Mouse (Mus musculus) hindbrain, embryonic 13.5 days (tissue): ENCODE measurements at regions not wholly inside any gene's neighbourhood (a gene's known extent, or its start where the extent isn't known, plus 50 kb on each side); places are given as distances from the start of the nearest gene placed in this dataset.

ENCODE experiments used
- ATAC-seq: fragments of 200-750 bp; cut with Nextera tagmentation; 2 replicates; pipeline ENCODE4 v1.8.0; 2017; ENCODE audit warnings: moderate TSS enrichment; ENCODE audit not compliant: low FRiP score
- H3K27ac ChIP-seq: fragments of 300-500 bp; sonication (generic); 2 replicates; pipeline ENCODE4 v1.5.1; 2015; ENCODE audit warnings: inconsistent platforms, mild to moderate bottlenecking, moderate library complexity
- H3K27me3 ChIP-seq: fragments of 300-500 bp; sonication (generic); 2 replicates; pipeline ENCODE4 v1.6.1; 2015; ENCODE audit warnings: mild to moderate bottlenecking, inconsistent platforms
- H3K36me3 ChIP-seq: fragments of 300-500 bp; sonication (generic); 2 replicates; pipeline ENCODE4 v1.6.1; 2015; ENCODE audit warnings: mild to moderate bottlenecking, inconsistent platforms
- H3K4me1 ChIP-seq: fragments of 300-500 bp; sonication (generic); replicated peaks from 2 replicates; pipeline ENCODE4 v1.6.1; 2015; ENCODE audit warnings: inconsistent platforms
- H3K4me2 ChIP-seq: fragments of 300-500 bp; sonication (generic); 2 replicates; pipeline ENCODE4 v1.6.1; 2015; ENCODE audit warnings: inconsistent platforms, mild to moderate bottlenecking, moderate library complexity
- H3K4me3 ChIP-seq: fragments of 300-500 bp; sonication (generic); 2 replicates; pipeline ENCODE4 v1.5.1; 2015; ENCODE audit warnings: mild to moderate bottlenecking, inconsistent platforms
- H3K9ac ChIP-seq: fragments of 300-500 bp; sonication (generic); 2 replicates; pipeline ENCODE4 v1.6.1; 2015; ENCODE audit warnings: mild to moderate bottlenecking, inconsistent platforms
- H3K9me3 ChIP-seq: fragments of 300-500 bp; sonication (generic); 2 replicates; pipeline ENCODE4 v1.6.1; 2016; ENCODE audit warnings: inconsistent platforms
- WGBS: fragments of 180-500 bp; shearing (Covaris S2); methylation state at CpG from one replicate; pipeline ENCODE4 v1.1.7; 2015; 5-methylcytosine and 5-hydroxymethylcytosine counted together

DNA sequence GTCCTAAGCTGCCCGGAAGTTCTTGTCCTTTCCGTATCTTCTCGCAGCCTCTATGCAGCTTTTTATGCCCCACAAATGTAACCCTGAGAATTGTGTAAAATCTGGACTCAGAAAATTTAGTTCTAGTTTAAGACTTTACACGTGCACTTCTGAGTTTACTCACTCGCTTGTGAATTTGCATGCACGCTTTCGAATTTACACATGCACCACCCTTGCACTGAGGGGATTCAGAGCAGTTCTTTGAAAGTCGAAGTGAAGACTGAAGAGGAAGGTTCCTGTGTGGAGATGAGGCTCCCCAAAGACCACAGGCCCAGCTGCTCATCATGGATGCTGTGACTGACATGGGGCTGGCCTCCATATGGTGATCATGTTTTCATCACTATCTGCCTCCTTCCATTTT lies 89.2 kb upstream of the Sox5 start:
- Histone ChIP-seq H3K9me3 (no peaks in the 10 kb centered on the region), H3K4me2 (no peak overlapping the region), H3K27ac (no peak overlapping the region), H3K9ac (no peak overlapping the region), H3K4me3 (no peak overlapping the region), H3K27me3 (no peaks in the 10 kb centered on the region), H3K4me1 (peaks cover 6% of the 10 kb centered on the region), H3K36me3 (no peaks in the 10 kb centered on the region)
- ATAC-seq: no peak
- 91% methylated on average over 8 of the region's 8 CpGs for WGBS

DNA sequence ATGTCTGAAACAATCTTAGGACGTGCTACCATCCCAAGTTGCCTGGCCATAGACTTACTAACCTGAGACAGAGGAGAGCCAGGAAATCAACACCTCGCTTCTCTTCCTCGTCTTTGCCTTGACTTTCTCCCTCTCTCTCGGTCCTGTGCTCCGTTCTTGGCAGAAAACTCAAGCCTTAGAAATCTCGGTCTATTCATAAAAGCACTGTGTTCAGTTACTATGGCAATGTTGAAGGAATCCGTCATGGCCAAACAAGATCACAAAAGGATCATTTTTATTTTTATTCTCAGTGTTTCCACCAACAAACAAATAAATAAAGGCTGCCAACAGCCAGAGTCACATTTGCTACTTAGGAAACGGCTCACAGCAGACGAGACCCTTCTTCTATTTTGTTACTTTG lies 85.6 kb upstream of the Sox5 start:
- ATAC-seq: peak; percentile 59; the same call in 1 of the 2 replicates
- Histone ChIP-seq H3K27ac (peak overlapping the region; percentile 69), H3K4me2 (no peak overlapping the region), H3K4me3 (no peak overlapping the region), H3K9me3 (no peaks in the 10 kb centered on the region), H3K27me3 (no peaks in the 10 kb centered on the region), H3K9ac (no peak overlapping the region), H3K36me3 (no peaks in the 10 kb centered on the region), H3K4me1 (peaks cover 6% of the 10 kb centered on the region)
- WGBS: 30% methylated on average over 9 of the region's 9 CpGs

DNA sequence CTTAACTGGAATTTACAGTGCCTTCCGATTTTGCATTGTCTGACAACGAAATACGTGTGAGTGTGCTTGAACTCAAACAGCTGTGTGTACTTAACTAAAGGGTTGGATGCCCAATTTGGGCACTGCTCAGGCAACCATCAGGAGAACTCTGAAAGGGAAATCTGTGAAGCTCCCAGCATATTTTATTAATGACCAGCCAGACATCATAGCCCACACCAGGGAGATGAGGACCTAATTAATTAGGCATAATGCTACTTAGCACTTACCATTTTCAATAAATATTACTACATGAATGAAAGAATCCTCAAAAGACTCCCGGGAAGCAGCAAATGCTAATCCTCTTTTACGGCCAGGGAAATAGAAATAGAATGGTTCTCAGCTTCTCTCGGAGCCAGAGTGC lies 82.2 kb upstream of the Sox5 start:
- WGBS: 70% methylated on average over 6 of the region's 6 CpGs
- no peaks in the 10 kb centered on the region for H3K36me3 ChIP-seq
- no peak for ATAC-seq

DNA sequence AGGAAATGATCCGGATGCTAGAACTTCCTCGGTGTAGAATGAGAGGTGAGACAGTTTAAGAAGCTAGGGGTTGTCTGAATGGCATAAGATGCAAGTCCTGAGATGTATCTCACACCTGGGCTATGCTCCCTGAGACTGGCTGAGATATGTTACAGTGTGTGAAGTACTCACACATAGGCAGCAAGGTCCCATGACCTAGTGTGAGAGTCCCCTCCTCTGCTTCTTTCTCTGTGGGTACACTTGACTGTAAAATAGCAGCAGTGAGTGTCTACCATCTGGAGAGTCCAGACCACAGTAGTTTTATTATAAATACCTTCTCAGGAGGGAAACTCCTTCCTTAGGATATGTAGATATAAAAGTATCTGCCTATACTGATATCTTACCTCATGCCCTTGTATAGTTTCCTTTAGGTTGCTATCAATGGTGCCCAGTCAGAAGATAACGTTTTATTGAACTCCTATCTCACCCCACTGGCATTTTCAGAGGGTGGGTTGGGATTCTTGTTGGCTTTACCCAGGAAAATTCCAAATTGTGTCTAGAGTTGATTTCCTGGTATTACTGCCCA lies 81.7 kb upstream of the Sox5 start:
- 95% methylated on average over 3 of the region's 3 CpGs for WGBS
- Histone ChIP-seq H3K36me3 (no peaks in the 10 kb centered on the region), H3K9me3 (no peaks in the 10 kb centered on the region), H3K4me1 (peaks cover under 1% of the 10 kb centered on the region), H3K4me2 (no peak overlapping the region), H3K9ac (no peak overlapping the region), H3K27me3 (no peaks in the 10 kb centered on the region), H3K27ac (no peak overlapping the region), H3K4me3 (no peak overlapping the region)
- ATAC-seq: no peak

More for the DNA sequence above, 82.2 kb upstream of the Sox5 start:
- Histone ChIP-seq H3K9me3 (no peaks in the 10 kb centered on the region), H3K27ac (no peak overlapping the region), H3K4me1 (peaks cover 3% of the 10 kb centered on the region), H3K4me2 (no peak overlapping the region), H3K27me3 (no peaks in the 10 kb centered on the region), H3K4me3 (no peak overlapping the region), H3K9ac (no peak overlapping the region)

DNA sequence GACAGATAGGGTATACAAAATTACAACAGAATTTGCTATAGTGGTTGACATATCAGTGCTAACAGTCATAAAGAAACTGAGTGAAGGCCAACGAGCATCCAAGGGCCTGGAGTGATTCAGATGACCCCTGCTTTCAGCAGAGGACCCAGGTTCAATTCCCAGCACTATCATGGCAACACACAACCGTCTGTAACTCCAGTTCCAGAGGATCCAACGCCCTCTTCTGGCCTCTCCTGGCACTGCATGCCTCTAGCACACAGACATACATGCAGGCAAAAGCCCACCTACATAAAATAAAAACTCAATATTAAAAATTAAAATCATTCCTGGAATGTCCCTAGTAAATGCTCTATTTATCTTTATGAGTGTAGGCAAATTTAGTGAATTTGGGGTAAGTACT lies 59.7 kb upstream of the Sox5 start:
- H3K27ac ChIP-seq: no peak overlapping the region
- no peaks in the 10 kb centered on the region for H3K9me3 ChIP-seq
- no peak overlapping the region for H3K9ac ChIP-seq
- 73% methylated on average over 3 of the region's 3 CpGs for WGBS
- no peaks in the 10 kb centered on the region for H3K27me3 ChIP-seq
- no peaks in the 10 kb centered on the region for H3K4me1 ChIP-seq
- H3K4me3 ChIP-seq: no peak overlapping the region
- ATAC-seq: no peak
- H3K36me3 ChIP-seq: no peaks in the 10 kb centered on the region
- no peak overlapping the region for H3K4me2 ChIP-seq

DNA sequence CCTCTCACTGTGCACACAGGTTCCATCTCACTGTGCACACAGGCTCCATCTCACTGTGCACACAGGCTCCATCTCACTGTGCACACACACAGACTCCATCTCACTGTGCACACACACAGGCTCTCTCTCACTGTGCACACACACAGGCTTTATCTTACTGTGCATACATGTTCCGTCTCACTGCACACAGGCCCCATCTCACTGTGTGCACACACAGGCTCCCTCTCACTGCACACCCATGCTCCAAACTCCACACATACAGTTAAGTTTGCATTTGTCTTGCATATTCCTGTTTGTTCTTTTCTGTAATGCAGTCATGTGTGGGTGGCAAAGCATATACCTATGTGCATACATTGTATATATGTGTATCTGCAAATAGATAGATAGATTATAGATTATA lies 57.6 kb upstream of the Sox5 start:
- Histone ChIP-seq H3K27ac (no peak overlapping the region), H3K9me3 (no peaks in the 10 kb centered on the region), H3K4me3 (no peak overlapping the region), H3K36me3 (no peaks in the 10 kb centered on the region), H3K27me3 (no peaks in the 10 kb centered on the region), H3K4me1 (peaks cover 7% of the 10 kb centered on the region), H3K4me2 (no peak overlapping the region), H3K9ac (no peak overlapping the region)
- ATAC-seq: no peak
- 97% methylated on average over 1 of the region's 1 CpGs for WGBS

DNA sequence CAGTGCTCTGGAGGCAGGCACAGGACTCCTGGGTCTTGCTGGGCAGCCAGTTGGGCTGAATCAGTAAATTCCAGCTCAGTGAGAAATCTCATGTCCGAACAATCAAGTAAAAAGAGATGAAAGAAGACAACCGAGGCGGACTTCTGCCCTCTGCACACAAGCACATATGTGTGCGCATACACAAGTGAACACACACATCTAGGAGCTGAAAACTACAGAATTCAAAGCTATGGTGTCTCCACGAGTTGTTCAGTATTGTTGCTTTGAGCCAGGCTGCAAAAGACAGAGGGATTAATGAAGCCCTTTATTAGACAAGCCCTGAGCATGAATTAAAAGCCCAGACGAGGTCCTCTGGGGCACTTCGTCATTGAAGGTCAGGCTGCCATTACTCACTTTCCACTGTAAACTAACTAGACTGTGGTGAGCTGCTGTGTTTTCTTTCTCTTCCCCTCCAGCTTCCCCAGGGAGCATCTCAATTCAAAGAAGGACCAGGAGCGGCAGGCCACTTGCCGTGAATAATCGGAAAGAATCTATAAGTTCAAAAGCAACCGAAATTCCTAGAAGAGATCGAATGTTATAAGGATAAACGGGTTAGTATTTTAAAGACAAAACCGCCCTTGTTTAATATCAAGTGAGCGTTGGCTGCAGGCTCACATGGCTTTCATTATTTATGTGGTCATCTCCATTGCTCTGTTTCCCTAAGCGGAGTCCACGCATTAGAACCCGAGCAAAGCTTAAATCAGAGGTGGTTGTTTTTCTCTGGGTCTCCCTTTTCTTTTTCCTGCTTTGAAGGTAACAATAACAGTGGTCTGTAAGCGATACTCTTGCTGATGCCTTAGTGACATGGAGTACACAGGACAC lies 52.8 kb upstream of the Sox5 start:
- H3K4me2 ChIP-seq: peak overlapping the region; percentile 33
- no peak for ATAC-seq
- H3K9me3 ChIP-seq: no peaks in the 10 kb centered on the region
- no peaks in the 10 kb centered on the region for H3K36me3 ChIP-seq
- no peaks in the 10 kb centered on the region for H3K27me3 ChIP-seq
- WGBS: 18% methylated on average over 19 of the region's 19 CpGs
- H3K4me1 ChIP-seq: peaks cover 11% of the 10 kb centered on the region
- H3K27ac ChIP-seq: 0 out of 2 replicates have a peak overlapping the region, but pooled peaks have one; percentile 13
- no peak overlapping the region for H3K4me3 ChIP-seq
- no peak overlapping the region for H3K9ac ChIP-seq
